Mouse (Mus musculus) layer of hippocampus, adult 9-11 months (tissue): Measurements from ENCODE around the gene Ncor2.

ENCODE experiments used
- DNase-seq: peaks from one replicate; pipeline ENCODE4 v3.0.0; 2022

Ncor2 gene

DNA sequence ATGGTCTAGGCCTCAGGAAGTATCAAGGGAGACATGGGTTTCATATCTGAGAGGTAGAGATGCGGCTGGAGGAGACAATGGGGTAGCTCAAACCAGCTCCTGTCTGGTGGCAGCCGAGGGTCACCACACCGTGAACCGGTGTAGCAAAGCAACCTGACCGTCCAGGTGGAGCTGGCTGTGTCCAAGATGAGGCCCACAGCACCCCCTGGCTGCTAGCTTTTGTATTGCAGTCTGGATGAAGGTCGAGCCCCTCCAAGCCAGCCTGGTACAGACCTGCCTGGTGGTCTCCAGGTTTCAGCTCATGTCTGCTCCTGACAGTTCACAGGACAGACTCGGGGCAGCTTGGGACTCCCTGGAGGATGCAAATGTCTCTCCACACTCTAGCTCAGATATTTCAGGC is 164.5 kb downstream of the Ncor2 start:
- peak; percentile 38 for DNase-seq

DNA sequence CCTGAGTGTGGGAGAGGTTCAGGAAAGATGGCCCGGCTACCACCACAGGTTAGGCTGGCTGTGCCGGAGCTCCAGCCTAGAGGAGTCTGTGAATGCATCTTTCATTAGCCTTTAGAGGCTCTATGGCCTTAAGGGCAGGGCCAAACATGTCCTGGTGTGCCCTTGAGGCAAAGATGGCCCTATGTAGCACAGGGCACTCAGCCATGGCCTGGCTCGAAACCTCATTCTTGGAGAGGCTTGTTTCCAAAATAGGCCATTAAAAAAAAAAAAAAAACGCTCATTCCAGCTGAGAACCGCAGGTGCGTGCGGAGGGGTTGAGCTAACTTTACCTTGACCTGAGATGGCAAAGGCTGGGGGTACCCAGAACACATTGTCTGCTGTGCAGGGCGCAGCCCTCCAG is 167.4 kb downstream of the Ncor2 start:
- no peak for DNase-seq

GRCm38 (mm10) chr5:125011166-125011565 is 167.9 kb downstream of the Ncor2 start:
- DNase-seq, result no peak

GRCm38 (mm10) chr5:125006896-125007295 is 172.1 kb downstream of the Ncor2 start:
- no peak for DNase-seq

- DNase-seq, result peak; percentile 16
These were observed 173.0 kb downstream of the Ncor2 start for GRCm38 (mm10) chr5:125005871-125006652.

GRCm38 (mm10) chr5:125003873-125004255 is 175.2 kb downstream of the Ncor2 start:
- DNase-seq, result no peak

DNA sequence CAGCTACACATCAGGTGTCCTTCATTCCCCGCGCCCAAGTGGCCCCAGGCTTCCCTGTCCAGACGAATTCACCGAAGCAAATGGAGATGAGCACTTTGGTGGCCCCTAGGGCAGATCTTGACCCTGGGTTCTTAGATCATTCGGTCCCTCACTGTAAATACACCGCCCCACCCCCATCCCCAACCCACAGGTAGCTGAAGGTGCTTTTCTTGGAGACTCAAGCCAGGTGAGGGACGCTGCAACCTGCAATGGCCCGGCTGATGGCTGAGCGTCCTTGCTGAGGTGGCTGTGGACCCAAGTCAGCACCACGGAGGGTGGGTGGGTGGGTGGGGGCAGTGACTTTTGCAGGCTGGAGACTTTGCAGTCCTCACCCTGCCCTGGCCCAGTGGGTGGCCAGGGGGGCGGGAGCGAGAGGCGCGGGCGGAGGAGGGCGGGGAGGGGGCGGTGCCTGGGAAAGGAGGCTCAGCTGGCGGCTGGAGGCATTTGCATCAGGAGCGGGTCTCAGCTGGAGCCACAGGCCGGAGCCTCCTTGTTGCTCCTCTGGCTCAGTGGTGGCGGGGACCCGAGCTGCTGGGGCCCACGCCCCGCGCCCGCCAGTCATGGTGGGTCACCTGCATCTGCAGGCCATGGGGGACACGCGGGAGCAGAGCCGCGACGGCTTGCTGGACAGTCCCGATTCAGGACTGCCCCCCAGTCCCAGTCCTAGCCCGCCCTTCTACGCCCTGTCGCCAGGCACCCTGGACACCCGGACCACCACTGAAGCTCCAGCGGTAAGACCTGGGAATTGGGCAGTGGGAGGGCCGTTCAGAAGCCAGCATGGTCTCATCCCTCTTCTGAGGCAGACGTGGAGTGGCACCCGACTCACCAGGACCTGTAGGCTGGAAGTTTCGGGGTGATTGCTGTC is 175.8 kb downstream of the Ncor2 start, which contains the start of gene Rflna:
Gene Rflna (plus strand): TSS at position 253 of the 904 bp plus-strand sequence.
- DNase-seq, result peak; percentile 3

DNA sequence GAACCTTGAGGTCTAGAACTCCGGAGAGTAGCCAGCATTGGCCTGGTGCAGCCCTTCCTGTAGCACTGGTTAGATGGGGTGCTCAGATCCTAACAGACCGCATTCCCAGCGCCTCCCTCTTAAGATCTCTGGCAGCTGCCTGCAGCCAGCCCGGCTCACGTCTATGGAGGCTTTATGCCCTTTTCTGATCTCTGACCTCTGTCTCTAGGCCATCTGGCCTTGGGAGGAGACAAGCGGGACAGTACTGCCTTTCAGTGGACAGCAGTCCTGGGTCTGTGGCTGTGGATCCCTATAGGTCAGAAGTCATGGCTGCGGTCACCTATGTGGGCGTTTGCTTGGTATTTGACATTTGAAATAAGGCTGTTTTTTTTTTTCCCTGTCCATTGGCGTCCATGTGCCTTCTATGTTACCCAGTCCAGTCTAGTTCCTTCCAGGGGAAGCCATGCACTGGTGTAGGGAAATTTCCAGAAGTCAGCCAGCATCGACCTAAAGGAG is 178.2 kb downstream of the Ncor2 start:
- no peak for DNase-seq

DNA sequence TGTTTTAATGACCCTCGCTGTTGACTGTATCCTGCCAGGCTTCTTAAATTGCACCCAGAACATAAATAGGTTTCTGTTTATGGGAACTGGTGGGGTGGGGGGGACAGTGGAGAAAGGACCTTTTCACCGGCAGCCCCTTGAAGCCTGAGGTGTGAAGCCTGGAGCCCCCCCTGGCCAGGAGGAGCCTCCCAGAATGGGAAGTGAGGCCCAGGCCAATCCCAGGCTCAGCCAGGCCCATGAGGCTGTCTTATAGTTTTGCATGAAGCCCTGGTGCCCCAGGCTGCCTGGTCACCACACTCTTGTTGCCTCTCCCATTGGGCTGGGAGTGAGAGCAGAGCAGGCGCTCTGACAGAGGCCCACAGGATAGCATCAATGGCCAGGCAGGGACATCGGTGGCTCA is 181.1 kb downstream of the Ncor2 start:
- DNase-seq, result no peak

DNA sequence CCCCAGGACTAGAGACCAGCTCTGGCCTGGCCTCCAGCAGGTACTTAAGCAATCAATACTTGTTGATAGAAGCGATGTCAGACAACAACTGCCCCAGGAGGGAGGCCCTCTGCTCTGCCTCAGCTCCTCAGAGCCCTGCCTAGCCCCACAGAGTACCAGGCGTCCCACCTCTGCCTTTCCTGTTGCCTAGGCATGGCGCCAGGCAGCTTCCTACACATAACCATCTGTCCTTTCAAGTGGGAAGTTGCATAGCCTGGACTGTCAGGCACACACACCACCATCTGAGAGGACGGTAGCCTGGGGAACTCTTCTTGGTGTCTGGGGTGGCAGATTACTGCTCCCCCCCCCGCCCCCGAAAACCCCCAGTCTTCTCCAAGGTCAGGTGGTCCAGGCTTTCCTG is 182.2 kb downstream of the Ncor2 start:
- DNase-seq, result peak; percentile 81

DNA sequence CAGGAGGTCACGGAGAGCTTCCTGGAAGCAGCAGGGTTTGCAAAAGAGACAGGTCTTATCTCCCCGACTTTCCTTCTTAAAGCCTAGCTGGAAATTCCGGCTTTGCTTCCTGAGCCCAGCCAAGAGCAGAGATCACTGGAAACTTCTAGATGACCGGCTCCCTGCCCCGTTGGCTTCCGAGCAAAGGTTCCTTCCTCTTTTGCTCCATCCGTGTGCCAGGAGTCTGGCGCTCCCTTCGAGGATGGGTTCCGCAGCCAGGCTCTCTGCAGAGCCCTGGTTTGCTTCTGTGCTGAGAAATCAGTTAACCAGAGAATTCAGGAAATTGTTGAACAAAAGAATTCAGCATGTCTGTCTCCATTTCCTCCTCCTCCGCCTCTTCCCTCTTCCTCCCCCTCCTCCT is 186.1 kb downstream of the Ncor2 start:
- DNase-seq, result no peak

- no peak for DNase-seq
These were observed 186.7 kb downstream of the Ncor2 start for GRCm38 (mm10) chr5:124992323-124992722.

- DNase-seq, result no peak
These were observed 189.3 kb downstream of the Ncor2 start for GRCm38 (mm10) chr5:124989724-124990123.

GRCm38 (mm10) chr5:124986656-124987055 is 192.4 kb downstream of the Ncor2 start:
- no peak for DNase-seq

DNA sequence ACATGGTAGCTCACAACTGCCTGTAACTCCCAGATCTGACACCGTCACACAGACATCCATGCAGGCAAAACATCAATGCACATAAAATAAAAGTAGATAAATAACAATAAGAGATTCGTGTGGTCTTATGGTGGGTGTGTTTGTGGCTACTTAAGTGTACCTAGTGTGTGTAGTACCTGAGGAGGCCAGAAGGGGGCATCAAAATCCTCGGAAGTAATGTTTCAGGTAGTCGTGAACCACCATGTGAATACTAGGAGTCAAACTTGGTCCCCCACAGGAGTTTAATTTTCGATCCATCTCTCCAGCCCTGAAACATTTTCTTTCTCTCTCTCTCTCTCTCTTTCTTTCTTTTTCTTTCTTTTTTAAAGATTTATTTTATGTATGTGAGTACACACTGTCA is 192.8 kb downstream of the Ncor2 start:
- no peak for DNase-seq

GRCm38 (mm10) chr5:124969790-124970189 is 209.2 kb downstream of the Ncor2 start:
- no peak for DNase-seq
